ENCODE assay signal across 23 mouse cellular contexts in genomic region chr8:77102879-77103278, GRCm38 (mm10).
DNase-seq lines count a peak whose midpoint lies in the region; ATAC-seq and TF ChIP-seq lines count a peak whose summit lies in the region.
"Had no signal": no experiment of that assay in that cellular context is flagged by ENCODE, and none has a peak within 500 bp of the region (broad histone marks: within the 10 kb centered on the region; RNA-seq: fewer than 3 reads in every experiment).

No protein-coding gene starts in this region.

- DNase-seq in forebrain, embryonic 11.5 days (ENCODE audit: low spot score): no peak
- DNase-seq in kidney, adult 2 months: peak; percentile 39
- DNase-seq in kidney, adult 9 months: no peak
- peak; percentile 25 to 77 for DNase-seq in kidney, postnatal 25 days
- no peak for DNase-seq in left cerebral cortex, postnatal 4 days
- DNase-seq in thymus, postnatal 10 days (ENCODE audit: low spot score in 2 of 2): no peak
- DNase-seq: adrenal gland, postnatal 10 days; B cell, adult 2 months; cerebellum, adult 11 months; cerebellum, adult 8-10 months; cerebellum, postnatal 25 days; forebrain, postnatal 0 days; gastrocnemius, postnatal 14 days; heart, adult 2 months; heart, postnatal 14 days had no signal

- H3K27ac ChIP-seq in forebrain, embryonic 11.5 days (ENCODE audit: low read depth, low read length): no peak overlapping the region
- H3K27ac ChIP-seq in forebrain, embryonic 16.5 days (ENCODE audit: low read length): no peak overlapping the region
- H3K27ac ChIP-seq in kidney, adult 2 months (ENCODE audit: insufficient read depth, low read depth, low read length): no peak overlapping the region
- H3K27ac ChIP-seq in intestine, postnatal 0 days (ENCODE audit: low read depth, low read length): no peak overlapping the region
- H3K27ac ChIP-seq: embryonic facial prominence, embryonic 12.5 days; forebrain, embryonic 12.5 days; heart, adult 2 months; heart, embryonic 15.5 days had no signal

- no peaks in the 10 kb centered on the region for H3K27me3 ChIP-seq in forebrain, embryonic 11.5 days (ENCODE audit: control insufficient read depth, insufficient read depth, low read length)
- no peaks in the 10 kb centered on the region for H3K27me3 ChIP-seq in forebrain, embryonic 16.5 days (replicated peaks; ENCODE audit: control insufficient read depth, insufficient read depth, low read length)
- no peaks in the 10 kb centered on the region for H3K27me3 ChIP-seq in kidney, adult 2 months (replicated peaks; ENCODE audit: control insufficient read depth, insufficient read depth, low read length)
- H3K27me3 ChIP-seq in intestine, postnatal 0 days (replicated peaks; ENCODE audit: control insufficient read depth, insufficient read depth, low read length): no peaks in the 10 kb centered on the region
- H3K27me3 ChIP-seq: embryonic facial prominence, embryonic 12.5 days; forebrain, embryonic 12.5 days; heart, embryonic 15.5 days had no signal

- TF ChIP-seq CTCF in kidney, adult 2 months (conservative IDR thresholded peaks at IDR 0.05; ENCODE audit: insufficient read depth, insufficient read length, low read depth, low read length): no peak
- no peak for TF ChIP-seq CTCF in intestine, postnatal 0 days (IDR thresholded peaks at IDR 0.05; ENCODE audit: low read depth)

- H3K9ac ChIP-seq in forebrain, embryonic 11.5 days (ENCODE audit: low read length): no peak overlapping the region
- H3K9ac ChIP-seq in forebrain, embryonic 16.5 days (replicated peaks; ENCODE audit: low read depth, low read length): no peak overlapping the region
- H3K9ac ChIP-seq in intestine, postnatal 0 days (ENCODE audit: low read depth, low read length): no peak overlapping the region
- H3K9ac ChIP-seq: embryonic facial prominence, embryonic 12.5 days; forebrain, embryonic 12.5 days; forebrain, postnatal 0 days; heart, embryonic 15.5 days had no signal

- H3K9me3 ChIP-seq in forebrain, embryonic 11.5 days (ENCODE audit: control insufficient read depth, low read length): no peaks in the 10 kb centered on the region
- H3K9me3 ChIP-seq in forebrain, embryonic 16.5 days (ENCODE audit: control insufficient read depth, low read length): no peaks in the 10 kb centered on the region
- no peaks in the 10 kb centered on the region for H3K9me3 ChIP-seq in intestine, postnatal 0 days (ENCODE audit: control insufficient read depth)
- H3K9me3 ChIP-seq: embryonic facial prominence, embryonic 12.5 days; forebrain, embryonic 12.5 days; G1E; heart, embryonic 15.5 days had no signal

- no peak overlapping the region for H3K4me2 ChIP-seq in forebrain, embryonic 11.5 days (ENCODE audit: low read depth, low read length, severe bottlenecking)
- no peak overlapping the region for H3K4me2 ChIP-seq in forebrain, embryonic 16.5 days (ENCODE audit: low read length)
- H3K4me2 ChIP-seq in intestine, postnatal 0 days (replicated peaks; ENCODE audit: low read depth): no peak overlapping the region
- H3K4me2 ChIP-seq: embryonic facial prominence, embryonic 12.5 days; forebrain, embryonic 12.5 days; heart, embryonic 11.5 days; heart, embryonic 15.5 days had no signal

- intact Hi-C loops in left cerebral cortex, postnatal 4 days (cut with DNase I): no loop called here

- no peak for TF ChIP-seq POLR2A in kidney, adult 2 months (IDR thresholded peaks at IDR 0.05; ENCODE audit: low read depth, low read length)

- no peaks in the 10 kb centered on the region for H3K36me3 ChIP-seq in forebrain, embryonic 11.5 days (ENCODE audit: control insufficient read depth, insufficient read depth, low read length)
- no peaks in the 10 kb centered on the region for H3K36me3 ChIP-seq in forebrain, embryonic 16.5 days (ENCODE audit: control insufficient read depth, insufficient read depth)
- no peaks in the 10 kb centered on the region for H3K36me3 ChIP-seq in kidney, adult 2 months (ENCODE audit: control insufficient read depth, insufficient read depth, low read length)
- H3K36me3 ChIP-seq in intestine, postnatal 0 days (ENCODE audit: control insufficient read depth, insufficient read depth): no peaks in the 10 kb centered on the region
- H3K36me3 ChIP-seq: embryonic facial prominence, embryonic 12.5 days; forebrain, embryonic 12.5 days; G1E; heart, embryonic 15.5 days had no signal

- no peaks in the 10 kb centered on the region for H3K4me1 ChIP-seq in forebrain, embryonic 11.5 days (replicated peaks; ENCODE audit: control insufficient read depth, insufficient read depth, low read length)
- no peaks in the 10 kb centered on the region for H3K4me1 ChIP-seq in forebrain, embryonic 16.5 days (replicated peaks; ENCODE audit: control insufficient read depth, insufficient read depth, low read length)
- peaks cover 5% of the 10 kb centered on the region; the same call in 1 of the 2 replicates for H3K4me1 ChIP-seq in kidney, adult 2 months (ENCODE audit: control insufficient read depth, insufficient read depth, low read length)
- 0 out of 2 replicates have a peak, but pooled peaks cover 5% of the 10 kb centered on the region for H3K4me1 ChIP-seq in intestine, postnatal 0 days (replicated peaks; ENCODE audit: control insufficient read depth, insufficient read depth, low read length)
- H3K4me1 ChIP-seq: embryonic facial prominence, embryonic 12.5 days; forebrain, embryonic 12.5 days; heart, embryonic 15.5 days had no signal

- H3K4me3 ChIP-seq in forebrain, embryonic 11.5 days (ENCODE audit: low read depth, low read length): no peak overlapping the region
- H3K4me3 ChIP-seq in forebrain, embryonic 16.5 days (replicated peaks; ENCODE audit: low read length): no peak overlapping the region
- H3K4me3 ChIP-seq in kidney, adult 2 months (ENCODE audit: insufficient read depth, low read depth, low read length): no peak overlapping the region
- no peak overlapping the region for H3K4me3 ChIP-seq in intestine, postnatal 0 days (ENCODE audit: low read depth, low read length)
- H3K4me3 ChIP-seq: embryonic facial prominence, embryonic 12.5 days; forebrain, embryonic 12.5 days; heart, adult 2 months; heart, embryonic 15.5 days had no signal

- ATAC-seq in forebrain, embryonic 11.5 days (replicated peaks; ENCODE audit: low FRiP score): 0 out of 2 replicates have a peak, but pooled peaks have one; percentile 12
- no peak for ATAC-seq in forebrain, embryonic 16.5 days
- 0 out of 2 replicates have a peak, but pooled peaks have one; percentile 51 for ATAC-seq in intestine, postnatal 0 days
- ATAC-seq: CD4-positive, CD25-positive, alpha-beta regulatory T cell, adult 4 months; forebrain, postnatal 0 days had no signal

- WGBS in forebrain, embryonic 11.5 days: 97% methylated on average over 7 of the region's 7 CpGs
- WGBS in forebrain, embryonic 16.5 days: 95% methylated on average over 7 of the region's 7 CpGs
- WGBS in kidney, adult 2 months: 60% methylated on average over 7 of the region's 7 CpGs
- WGBS in intestine, postnatal 0 days: 88% methylated on average over 7 of the region's 7 CpGs

Comparison
In these comparisons a context has a peak if more than half of its experiments do, and no peak if none do; other contexts are left out.
1. DNase-seq: peak in kidney, adult 2 months (single experiment) and kidney, postnatal 25 days (2 of 2); none in forebrain, embryonic 11.5 days (single experiment), kidney, adult 9 months (single experiment), left cerebral cortex, postnatal 4 days (single experiment) and thymus, postnatal 10 days (0 of 2).